Mouse (Mus musculus) megakaryocyte, adult 5-6 weeks (primary cell): ENCODE results near the gene 4933407L21Rik. TPM values are rescaled to one million over a fixed set of nuclear protein-coding genes. Genes with fewer than 3 reads are reported as not detected.
"Not testable (repeated sequence)": the region's sequence is repeated elsewhere in the genome, so short reads cannot be mapped to it uniquely, and the experiment has no call there.

Experiments
- ATAC-seq: 2 replicates; pipeline ENCODE4 v1.8.0; 2016; ENCODE audit warnings: mild to moderate bottlenecking, inconsistent platforms; ENCODE audit not compliant: poor library complexity, severe bottlenecking
- total RNA-seq, 2 experiments: library from RNA; stranded (forward) in 1 of 2; stranded (reverse) in 1 of 2; fragments of 153-499, 151-499 nt in 1 of 2; fragments of 221-1000, 200-1000 nt in 1 of 2; gene quantifications; 2 replicates each; pipeline versions ENCODE4 v1.2.3 to v1.2.4; 2015 to 2017

Gene 4933407L21Rik
- total RNA-seq, 2 experiments from 2014 or later: 0.22 TPM; not detected in 1

- ATAC-seq: no peak
These were observed 29.8 kb downstream of the 4933407L21Rik start for GRCm38 (mm10) chr1:85957942-85958619.

- ATAC-seq: no peak
These were observed 31.0 kb downstream of the 4933407L21Rik start for GRCm38 (mm10) chr1:85959129-85959888.

DNA sequence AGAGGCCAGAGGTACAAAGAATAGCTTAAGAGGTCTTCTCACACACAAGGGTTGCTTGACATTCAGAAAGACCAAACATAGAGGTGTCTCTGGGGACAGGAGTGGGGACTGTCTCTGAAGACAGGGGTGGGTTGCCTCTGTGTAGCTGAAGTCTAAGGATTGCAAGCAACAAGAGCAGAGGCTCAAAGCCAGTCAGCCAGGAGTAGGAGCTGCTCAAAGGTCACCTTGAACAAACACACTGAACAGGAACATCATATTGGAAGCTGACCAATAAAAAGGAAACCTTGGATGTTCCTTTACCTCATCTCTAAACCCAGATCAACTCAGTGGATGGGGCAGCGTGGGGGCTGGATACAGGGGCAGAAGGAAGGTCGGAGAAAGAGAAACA lies 31.6 kb downstream of the 4933407L21Rik start:
- ATAC-seq: no peak

GRCm38 (mm10) chr1:85960873-85961272 lies 32.6 kb downstream of the 4933407L21Rik start, which contains the start of gene Gpr55:
Gpr55 (minus strand) TSS chr1:85961007.
- peak; percentile 78 for ATAC-seq

- ATAC-seq: peak; percentile 72
These were observed 33.8 kb downstream of the 4933407L21Rik start for GRCm38 (mm10) chr1:85962081-85962480.

DNA sequence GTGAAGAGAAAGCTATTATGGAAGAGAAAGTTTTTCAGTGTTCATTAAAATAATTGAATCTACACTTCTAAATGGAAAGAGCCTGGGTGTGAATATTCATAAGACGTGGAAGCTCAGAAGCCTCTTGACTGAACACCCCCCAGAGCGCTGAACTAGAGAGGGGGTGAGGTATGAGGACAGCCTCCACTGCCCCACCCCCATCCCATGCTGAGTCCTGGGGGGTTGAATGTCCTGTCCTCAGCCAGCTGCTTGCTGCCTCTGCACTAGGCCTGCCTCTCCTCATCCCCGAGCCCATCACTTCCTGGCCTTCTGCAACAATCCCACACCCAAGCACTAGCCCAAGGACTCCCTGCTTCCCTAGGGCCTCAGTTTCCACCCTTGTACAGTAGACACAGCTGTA lies 37.6 kb downstream of the 4933407L21Rik start:
- no peak for ATAC-seq

GRCm38 (mm10) chr1:85969081-85969480 lies 40.8 kb downstream of the 4933407L21Rik start:
- ATAC-seq: no peak

- ATAC-seq: no peak
These were observed 41.2 kb downstream of the 4933407L21Rik start for GRCm38 (mm10) chr1:85969519-85969918.

GRCm38 (mm10) chr1:85971070-85971469 lies 42.8 kb downstream of the 4933407L21Rik start:
- no peak for ATAC-seq

DNA sequence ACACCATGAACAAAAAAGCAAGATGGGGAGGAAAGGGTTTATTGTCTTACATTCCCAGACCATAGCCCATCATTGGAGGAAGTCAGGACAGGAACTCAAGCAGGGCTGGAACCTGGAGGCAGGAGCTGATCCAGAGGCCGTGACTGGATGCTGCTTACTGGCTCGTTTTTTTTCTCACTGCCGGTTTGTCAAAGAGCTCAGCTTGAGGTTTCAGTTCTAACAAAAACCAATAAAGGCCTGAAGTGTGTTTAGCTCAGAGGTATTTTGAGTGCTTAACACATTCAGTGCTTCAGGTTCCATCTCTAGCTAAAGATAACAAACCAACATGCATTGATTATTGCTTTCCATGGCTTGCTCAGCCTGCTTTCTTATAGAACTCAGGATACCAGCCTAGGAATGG lies 44.1 kb downstream of the 4933407L21Rik start:
- no peak for ATAC-seq

- no peak for ATAC-seq
These were observed 45.2 kb downstream of the 4933407L21Rik start for GRCm38 (mm10) chr1:85973468-85973877.

- peak; percentile 91 for ATAC-seq
These were observed 49.4 kb downstream of the 4933407L21Rik start for GRCm38 (mm10) chr1:85977709-85978108.

DNA sequence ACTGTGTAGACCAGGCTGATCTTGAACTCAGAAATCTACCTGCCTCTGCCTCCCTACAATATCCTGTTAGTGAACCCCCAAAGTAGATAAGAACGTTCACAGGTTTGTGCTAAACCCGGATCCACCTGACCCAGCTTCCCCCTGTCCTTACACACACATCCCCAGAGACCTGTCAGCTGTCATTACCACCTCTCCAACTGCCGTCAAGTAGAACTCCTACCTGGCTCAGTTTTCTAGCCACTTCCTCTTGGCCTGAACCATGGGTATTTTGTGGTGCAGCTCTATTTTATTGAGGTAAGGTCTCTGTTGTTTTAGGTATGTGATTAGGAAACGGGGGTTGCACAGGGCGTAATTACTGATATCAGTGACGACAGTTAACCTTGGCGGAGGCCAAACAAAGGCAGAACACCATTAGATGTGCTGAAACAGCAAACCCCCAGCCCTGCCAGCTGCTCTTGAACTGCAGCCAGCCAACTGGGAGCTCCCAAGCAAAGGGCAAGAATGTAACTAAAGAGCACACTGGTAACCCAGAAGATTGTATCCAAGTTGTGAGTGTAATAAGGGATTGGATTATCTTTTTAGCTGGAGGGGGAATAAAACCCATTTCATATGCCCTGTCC lies 53.6 kb downstream of the 4933407L21Rik start:
- no peak for ATAC-seq

- no peak for ATAC-seq
These were observed 57.5 kb downstream of the 4933407L21Rik start for GRCm38 (mm10) chr1:85985784-85986183.

GRCm38 (mm10) chr1:85988351-85988750 lies 60.1 kb downstream of the 4933407L21Rik start:
- peak; percentile 89 for ATAC-seq

GRCm38 (mm10) chr1:85988882-85989281 lies 60.6 kb downstream of the 4933407L21Rik start:
- not testable (repeated sequence) for ATAC-seq

Other genes starting within 250 kb of the 4933407L21Rik start
- gene A630001G21Rik, start 149.8 kb upstream of the 4933407L21Rik start, total RNA-seq (2015): 59.3 and 63.8 TPM in 2 replicates
- 51.5 and 56.9 TPM in 2 replicates for gene A630001G21Rik, start 149.8 kb upstream of the 4933407L21Rik start, total RNA-seq (2017)
- 64.3 and 74.3 TPM in 2 replicates for gene Cab39, start 135.0 kb upstream of the 4933407L21Rik start, total RNA-seq (2015)
- 112 and 115 TPM in 2 replicates for gene Cab39, start 135.0 kb upstream of the 4933407L21Rik start, total RNA-seq (2017)
- gene Itm2c, start 34.2 kb upstream of the 4933407L21Rik start, total RNA-seq (2015): 32.8 and 32.9 TPM in 2 replicates
- gene Itm2c, start 34.2 kb upstream of the 4933407L21Rik start, total RNA-seq (2017): 77.9 and 83.6 TPM in 2 replicates
- gene Gpr55, start 32.5 kb downstream of the 4933407L21Rik start, total RNA-seq (2015): 0.07 TPM in 2 replicates
- gene Gpr55, start 32.5 kb downstream of the 4933407L21Rik start, total RNA-seq (2017): 0.33 and 0.53 TPM in 2 replicates
- not detected in 2 replicates for gene Spata3, start 88.3 kb downstream of the 4933407L21Rik start, total RNA-seq (2015)
- gene Spata3, start 88.3 kb downstream of the 4933407L21Rik start, total RNA-seq (2017): not detected in 2 replicates
- not detected in 2 replicates for gene 2810459M11Rik, start 117.4 kb downstream of the 4933407L21Rik start, total RNA-seq (2015)
- not detected in 2 replicates for gene 2810459M11Rik, start 117.4 kb downstream of the 4933407L21Rik start, total RNA-seq (2017)
- 58.4 and 59.6 TPM in 2 replicates for gene Psmd1, start 135.9 kb downstream of the 4933407L21Rik start, total RNA-seq (2015)
- gene Psmd1, start 135.9 kb downstream of the 4933407L21Rik start, total RNA-seq (2017): 89.5 and 91.9 TPM in 2 replicates
- gene Htr2b, start 183.5 kb downstream of the 4933407L21Rik start, total RNA-seq (2015): not detected in 2 replicates
- gene Htr2b, start 183.5 kb downstream of the 4933407L21Rik start, total RNA-seq (2017): not detected in 2 replicates
- 1.2 TPM in 1 of 2 replicates, not detected in the other for gene Gm21972, start 205.2 kb downstream of the 4933407L21Rik start, total RNA-seq (2015)
- 0.84 and 4.3 TPM in 2 replicates for gene Gm21972, start 205.2 kb downstream of the 4933407L21Rik start, total RNA-seq (2017)
- 2.1 and 2.8 TPM in 2 replicates for gene Armc9, start 226.3 kb downstream of the 4933407L21Rik start, total RNA-seq (2015)
- gene Armc9, start 226.3 kb downstream of the 4933407L21Rik start, total RNA-seq (2017): 2.1 and 4.5 TPM in 2 replicates